Mouse (Mus musculus) brain, embryonic 14.5 days (tissue): ENCODE results near the gene Sulf2.

Experiments
- CTCF ChIP-seq: fragments of 200-500 bp; IDR thresholded peaks from 2 replicates; pipeline ENCODE4 v1.5.1; 2012; ENCODE audit warnings: inconsistent platforms, mild to moderate bottlenecking, moderate library complexity, borderline replicate concordance; ENCODE audit not compliant: insufficient read depth, insufficient read length; ENCODE audit errors: extremely low read depth
- POLR2A ChIP-seq: fragments of 200-500 bp; IDR thresholded peaks from 2 replicates; pipeline ENCODE4 v1.6.1; 2012; ENCODE audit warnings: mild to moderate bottlenecking, inconsistent platforms, borderline replicate concordance; ENCODE audit not compliant: poor library complexity, insufficient read depth, insufficient read length, severe bottlenecking; ENCODE audit errors: extremely low read depth

DNA sequence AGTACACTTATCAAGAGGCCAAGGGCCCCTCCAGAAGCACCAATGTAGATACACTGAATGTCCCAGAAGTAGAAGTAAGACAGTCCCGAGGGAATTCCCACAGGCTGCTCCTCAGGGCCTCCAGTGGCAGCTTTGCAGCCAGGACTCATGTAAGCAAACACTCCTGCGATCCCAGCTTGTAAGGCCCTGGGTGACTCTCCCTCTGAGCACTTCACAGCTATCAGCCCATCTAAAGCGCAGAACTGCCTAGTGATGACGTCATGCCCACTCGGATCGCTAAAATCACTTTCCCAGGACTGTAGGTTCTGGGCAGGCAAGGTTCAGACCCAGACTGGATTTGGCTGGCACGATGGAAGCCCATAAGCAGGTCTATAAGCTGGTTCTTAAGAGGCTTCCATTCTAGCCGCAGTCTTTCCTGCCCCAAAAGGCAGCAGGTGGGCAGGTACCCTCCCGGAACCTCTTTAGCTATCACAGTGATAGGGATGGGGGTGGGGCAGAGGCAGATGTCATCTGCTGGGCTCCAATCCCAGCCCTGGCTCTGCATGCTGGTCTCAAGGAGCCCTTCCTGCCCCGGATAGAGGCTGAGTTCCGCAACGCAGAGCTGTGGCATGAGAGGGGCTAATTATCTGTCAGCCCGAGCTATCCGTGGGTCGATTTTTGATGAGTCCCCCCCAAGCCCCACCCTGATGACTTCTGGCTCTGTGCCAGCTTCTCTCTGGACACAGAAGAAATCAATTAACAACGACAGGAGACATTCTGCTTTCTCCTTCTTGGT lies 19.6 kb downstream of the Sulf2 start:
- TF ChIP-seq CTCF, result no peak
- no peak for TF ChIP-seq POLR2A
